Mouse (Mus musculus): Measurements from ENCODE around the gene Atm. TPM values are rescaled to one million over a fixed set of nuclear protein-coding genes. Genes with fewer than 3 reads are reported as not detected.

Gene Atm
- total and polyA plus RNA-seq, 2 experiments from 2014 or later: 4.4 to 6.7 TPM

DNA sequence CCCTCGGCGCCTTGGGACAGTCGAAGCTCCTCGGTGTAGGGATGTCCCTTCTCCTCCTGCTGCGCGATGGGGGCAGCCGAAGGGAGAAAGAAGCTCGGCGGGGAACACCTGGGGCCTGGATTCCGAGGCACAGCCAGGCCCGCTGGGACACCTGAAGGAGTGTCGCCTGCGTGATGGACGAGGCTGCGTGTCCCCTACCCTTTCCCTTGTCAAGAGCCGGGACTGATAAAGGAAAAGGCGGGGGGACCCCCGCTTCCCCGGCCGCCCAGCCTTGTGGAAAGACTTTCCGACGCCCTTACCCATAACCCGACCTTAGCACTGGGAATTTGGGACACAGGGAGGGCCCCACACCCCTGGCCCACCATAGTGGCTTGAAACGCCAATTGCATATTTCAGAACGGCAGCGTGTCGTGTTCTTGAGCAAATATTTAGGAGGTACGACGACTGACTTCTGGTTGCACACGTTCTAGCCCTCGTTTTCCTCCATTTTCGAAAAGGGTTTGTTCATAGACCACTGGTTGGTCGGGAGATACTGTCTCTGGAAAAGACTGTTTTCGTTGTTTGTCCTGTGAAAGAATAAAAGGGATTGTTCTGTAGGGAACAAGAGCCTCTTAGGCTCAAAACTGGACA, 911 bp upstream of the Atm start:
- WGBS: 1% methylated on average over 32 of the region's 34 CpGs
- H3K9me3 ChIP-seq (ENCODE audit: low read length): no peaks in the 10 kb centered on the region
- peaks cover 3% of the 10 kb centered on the region; the same call in 1 of the 2 replicates for H3K4me1 ChIP-seq (ENCODE audit: insufficient read depth, low read length)
- H3K27ac ChIP-seq (ENCODE audit: low read depth, low read length): peak overlapping the region; percentile 83
- DNase-seq (ENCODE audit: low spot score) (peak; percentile 10), ATAC-seq (ENCODE audit: low FRiP score) (no peak)
- H3K27me3 ChIP-seq (ENCODE audit: insufficient read depth, low read length): no peaks in the 10 kb centered on the region
- H3K9ac ChIP-seq (replicated peaks; ENCODE audit: low read length, poor library complexity, severe bottlenecking): peak overlapping the region; percentile 61
- no peak for TF ChIP-seq CTCF (IDR thresholded peaks at IDR 0.05)
- H3K4me3 ChIP-seq (ENCODE audit: low read depth, low read length): peak overlapping the region; percentile 73
- peak overlapping the region; percentile 62 for H3K4me2 ChIP-seq (ENCODE audit: low read depth, low read length, poor library complexity, severe bottlenecking)
- no peaks in the 10 kb centered on the region for H3K36me3 ChIP-seq (ENCODE audit: insufficient read depth, low read length)

DNA sequence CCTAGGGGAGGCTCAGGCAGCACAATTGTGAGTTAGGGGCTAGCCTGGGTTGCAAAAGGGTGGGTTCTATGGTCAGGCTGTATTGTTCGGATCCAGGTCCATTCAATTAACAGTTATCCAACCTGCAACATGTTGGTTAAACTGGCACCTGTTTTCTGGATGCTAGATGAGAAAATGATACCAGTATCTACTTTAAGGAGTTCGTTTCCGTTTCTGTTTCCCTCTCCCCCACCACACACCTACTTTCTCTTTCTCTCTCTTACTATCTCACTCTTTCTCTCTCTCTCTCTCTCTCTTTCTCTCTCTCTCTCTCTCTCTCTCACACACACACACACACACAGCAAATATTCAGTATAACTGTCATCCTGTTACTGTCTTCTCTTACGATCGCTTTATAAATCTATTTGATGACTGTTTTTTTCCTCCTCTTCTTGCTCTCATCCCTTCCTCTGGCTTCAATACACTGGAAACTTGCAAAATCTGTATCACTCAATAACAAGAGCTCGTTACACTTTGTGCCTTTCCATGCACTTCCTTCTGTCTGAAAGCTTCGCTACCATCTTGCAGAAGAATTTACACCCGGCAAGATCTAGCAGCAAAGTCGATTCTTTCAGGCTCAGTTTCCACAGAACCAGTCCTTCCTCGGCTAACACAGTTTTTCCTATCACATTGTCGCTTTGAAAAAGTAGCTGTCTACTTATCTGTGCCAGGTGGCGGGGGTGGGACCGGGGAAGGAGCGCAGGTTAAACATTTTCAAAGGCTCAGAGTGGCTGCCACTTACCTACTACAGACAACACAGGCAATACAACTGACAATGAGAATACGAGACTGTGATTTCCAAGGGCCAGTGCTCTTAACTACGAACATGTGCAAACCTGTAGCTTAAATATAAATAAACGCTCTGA, 872 bp downstream of the Atm start:
- peak; percentile 2 for DNase-seq (ENCODE audit: low spot score)
- no peaks in the 10 kb centered on the region for H3K9me3 ChIP-seq (ENCODE audit: low read length)

DNA sequence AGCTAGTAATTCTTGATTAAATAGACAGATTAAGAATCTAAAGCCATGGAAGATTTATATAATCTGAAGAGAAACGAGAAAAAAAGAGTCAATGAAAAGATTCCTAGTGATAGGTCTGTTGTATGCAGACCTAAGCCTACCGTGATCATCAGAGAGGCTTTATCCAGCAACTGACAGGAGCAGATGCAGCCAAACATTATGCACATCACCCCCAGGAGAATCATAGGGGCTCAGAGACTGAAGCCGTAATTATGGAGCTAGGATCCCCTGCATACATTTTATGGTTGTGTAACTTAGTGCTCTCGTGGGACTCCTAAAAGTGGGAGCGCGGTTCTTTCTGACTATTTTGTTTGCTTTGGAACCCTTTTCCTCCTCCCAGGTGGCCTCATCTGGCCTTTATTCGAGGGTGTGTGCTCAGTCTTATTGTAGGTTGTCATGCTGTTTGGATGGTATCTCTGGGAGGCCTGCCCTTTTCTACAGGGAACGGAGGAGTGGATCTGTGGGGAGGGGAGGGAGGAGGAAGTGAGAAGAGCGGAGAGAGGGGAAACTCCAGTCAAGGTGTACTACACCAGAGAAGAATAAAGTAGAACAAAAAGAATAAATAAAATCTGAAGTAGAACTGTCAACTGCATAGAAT, 19.0 kb downstream of the Atm start:
- no peak for TF ChIP-seq CTCF (IDR thresholded peaks at IDR 0.05)
- peak; percentile 12 for DNase-seq (ENCODE audit: low spot score)

More for the DNA sequence above, 872 bp downstream of the Atm start:
- peak overlapping the region; percentile 57; the same call in 1 of the 2 replicates for H3K9ac ChIP-seq (replicated peaks; ENCODE audit: low read length, poor library complexity, severe bottlenecking)
- peaks cover 3% of the 10 kb centered on the region; the same call in 1 of the 2 replicates for H3K36me3 ChIP-seq (ENCODE audit: insufficient read depth, low read length)
- ATAC-seq (ENCODE audit: low FRiP score): no peak
- no peaks in the 10 kb centered on the region for H3K27me3 ChIP-seq (ENCODE audit: insufficient read depth, low read length)
- H3K4me3 ChIP-seq (ENCODE audit: low read depth, low read length): peak overlapping the region; percentile 73
- 20% methylated on average over 17 of the region's 17 CpGs for WGBS
- H3K4me1 ChIP-seq (ENCODE audit: insufficient read depth, low read length): peaks cover 3% of the 10 kb centered on the region; the same call in 1 of the 2 replicates
- H3K4me2 ChIP-seq (ENCODE audit: low read depth, low read length, poor library complexity, severe bottlenecking): peak overlapping the region; percentile 80
- H3K27ac ChIP-seq (ENCODE audit: low read depth, low read length): peak overlapping the region; percentile 62
- no peak for TF ChIP-seq CTCF (IDR thresholded peaks at IDR 0.05)

DNA sequence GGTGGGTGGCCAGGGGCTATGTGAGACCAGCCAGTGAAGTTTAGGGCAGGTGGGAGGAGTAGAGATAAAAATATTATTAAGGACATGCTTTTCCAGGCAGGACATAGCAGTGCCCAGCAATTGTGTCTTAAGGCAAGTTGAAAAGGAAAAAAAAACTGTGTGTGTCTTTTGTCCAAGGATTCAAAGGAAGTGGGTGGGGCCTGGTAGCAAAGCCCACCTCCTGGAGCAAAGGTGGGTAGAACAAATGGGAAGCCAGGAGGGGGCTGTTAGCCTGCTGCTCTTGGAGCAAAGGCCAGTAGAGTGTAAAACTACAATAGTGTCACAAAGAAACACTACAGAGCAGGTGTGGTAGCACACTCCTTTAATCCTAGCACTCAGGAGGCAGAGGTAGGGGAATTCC, 22.4 kb downstream of the Atm start:
- Histone ChIP-seq H3K9ac (replicated peaks; ENCODE audit: low read length, poor library complexity, severe bottlenecking) (no peak overlapping the region), H3K36me3 (ENCODE audit: insufficient read depth, low read length) (peaks cover 3% of the 10 kb centered on the region; the same call in 1 of the 2 replicates), H3K4me2 (ENCODE audit: low read depth, low read length, poor library complexity, severe bottlenecking) (no peak overlapping the region), H3K4me3 (ENCODE audit: low read depth, low read length) (no peak overlapping the region), H3K9me3 (ENCODE audit: low read length) (no peaks in the 10 kb centered on the region), H3K27ac (ENCODE audit: low read depth, low read length) (no peak overlapping the region), H3K4me1 (ENCODE audit: insufficient read depth, low read length) (no peaks in the 10 kb centered on the region), H3K27me3 (ENCODE audit: insufficient read depth, low read length) (no peaks in the 10 kb centered on the region)
- no peak for ATAC-seq (ENCODE audit: low FRiP score)
- no peak for DNase-seq (ENCODE audit: low spot score)
- no peak for TF ChIP-seq CTCF (IDR thresholded peaks at IDR 0.05)

More for the DNA sequence above, 19.0 kb downstream of the Atm start:
- ATAC-seq (ENCODE audit: low FRiP score): no peak
- no peaks in the 10 kb centered on the region for H3K27me3 ChIP-seq (ENCODE audit: insufficient read depth, low read length)
- H3K27ac ChIP-seq (ENCODE audit: low read depth, low read length): no peak overlapping the region
- no peaks in the 10 kb centered on the region for H3K9me3 ChIP-seq (ENCODE audit: low read length)
- WGBS: 43% methylated on average over 9 of the region's 9 CpGs
- H3K9ac ChIP-seq (replicated peaks; ENCODE audit: low read length, poor library complexity, severe bottlenecking): no peak overlapping the region
- H3K4me2 ChIP-seq (ENCODE audit: low read depth, low read length, poor library complexity, severe bottlenecking): no peak overlapping the region
- no peaks in the 10 kb centered on the region for H3K4me1 ChIP-seq (ENCODE audit: insufficient read depth, low read length)
- H3K36me3 ChIP-seq (ENCODE audit: insufficient read depth, low read length): 0 out of 2 replicates have a peak, but pooled peaks cover 6% of the 10 kb centered on the region
- H3K4me3 ChIP-seq (ENCODE audit: low read depth, low read length): no peak overlapping the region

DNA sequence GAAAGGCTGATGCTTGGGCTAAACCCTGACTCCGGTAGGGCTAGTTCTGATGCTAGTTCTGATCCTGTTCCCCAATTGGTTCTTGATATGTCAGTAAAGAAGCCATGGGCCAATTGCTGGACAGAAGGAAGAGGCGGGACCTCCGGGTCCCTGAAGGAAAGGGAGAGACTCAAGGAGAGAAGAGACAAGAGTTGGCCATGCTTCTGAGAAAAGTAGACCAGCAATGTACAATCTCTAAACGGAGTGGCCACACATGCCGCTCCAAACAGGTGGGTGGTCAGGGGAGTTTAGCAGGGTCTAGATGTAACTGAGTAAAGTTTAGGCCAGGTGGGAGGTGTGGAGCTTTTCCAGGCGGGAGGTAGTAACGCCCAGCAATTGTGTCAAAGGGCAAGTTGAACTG, 28.5 kb downstream of the Atm start:
- Histone ChIP-seq H3K36me3 (ENCODE audit: insufficient read depth, low read length) (peaks cover 10% of the 10 kb centered on the region; the same call in 1 of the 2 replicates), H3K4me1 (ENCODE audit: insufficient read depth, low read length) (no peaks in the 10 kb centered on the region), H3K9me3 (ENCODE audit: low read length) (no peaks in the 10 kb centered on the region), H3K4me3 (ENCODE audit: low read depth, low read length) (no peak overlapping the region), H3K9ac (replicated peaks; ENCODE audit: low read length, poor library complexity, severe bottlenecking) (no peak overlapping the region), H3K27me3 (ENCODE audit: insufficient read depth, low read length) (no peaks in the 10 kb centered on the region), H3K27ac (ENCODE audit: low read depth, low read length) (no peak overlapping the region), H3K4me2 (ENCODE audit: low read depth, low read length, poor library complexity, severe bottlenecking) (no peak overlapping the region)
- ATAC-seq (ENCODE audit: low FRiP score) (no peak), DNase-seq (ENCODE audit: low spot score) (no peak)
- no peak for TF ChIP-seq CTCF (IDR thresholded peaks at IDR 0.05)
- 92% methylated on average over 7 of the region's 7 CpGs for WGBS

Data from midbrain, postnatal 0 days (tissue).